Mouse (Mus musculus): ENCODE results near the gene Hecw2.

Hecw2 gene

DNA sequence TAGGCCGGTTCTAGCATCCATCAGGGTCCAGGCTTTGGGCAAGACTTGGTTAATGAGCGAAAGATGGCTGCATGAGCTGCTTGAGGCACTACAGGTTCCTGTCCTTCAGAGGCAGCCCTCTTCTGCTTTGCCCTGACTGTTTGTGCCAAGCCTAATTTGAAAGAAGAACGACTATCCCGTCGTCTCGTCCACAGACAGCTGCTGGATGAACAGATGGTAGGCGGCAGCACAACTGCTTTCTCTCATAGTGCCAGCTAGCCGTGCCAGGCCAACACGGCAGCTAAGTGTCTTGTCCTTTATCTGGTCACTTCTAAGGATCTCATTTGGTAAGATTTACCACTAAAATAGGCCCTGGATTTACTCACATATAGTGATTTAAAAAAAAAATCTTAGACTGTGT, 365.9 kb downstream of the Hecw2 start:
- no peak for DNase-seq (ENCODE audit: low spot score)

DNA sequence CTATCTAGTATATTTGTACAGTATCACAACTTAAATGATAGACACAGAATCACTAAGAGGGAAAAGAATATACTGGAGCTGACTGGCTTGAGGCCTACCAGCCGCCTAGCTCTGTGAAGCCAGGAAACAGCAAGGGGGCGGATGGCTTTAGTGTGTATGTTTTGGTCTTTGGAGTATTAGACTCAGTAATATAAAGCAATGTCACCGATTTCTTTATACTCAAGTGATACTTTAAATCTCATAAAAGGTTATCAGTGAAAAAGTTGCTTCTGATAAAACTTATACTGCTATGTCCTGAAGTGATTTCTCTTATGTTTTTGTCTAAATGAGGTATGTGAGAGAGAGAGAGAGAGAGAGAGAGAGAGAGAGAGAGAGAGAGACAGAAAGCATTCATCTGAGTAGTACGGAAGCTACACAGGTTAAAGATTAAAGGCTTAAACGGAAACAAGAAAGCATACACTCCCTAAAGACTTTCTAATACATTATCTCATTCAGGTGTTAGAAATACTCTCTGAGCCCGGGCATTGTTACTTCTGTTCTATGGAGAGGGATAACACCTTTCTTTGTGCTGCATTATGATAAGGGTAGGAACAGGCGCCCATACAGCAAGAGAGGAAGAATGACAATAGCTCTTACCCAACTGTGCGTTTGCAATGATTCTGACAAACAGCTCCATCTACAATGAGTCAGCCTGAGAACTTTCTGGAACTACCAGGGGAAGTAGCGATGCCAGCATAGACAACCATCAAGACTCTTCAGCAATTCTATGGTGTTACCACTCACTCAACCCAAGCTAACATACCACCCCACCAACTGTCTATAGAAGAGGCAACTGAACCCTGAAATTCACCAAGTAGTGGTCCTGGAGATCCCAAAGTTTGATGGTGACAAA, 370.3 kb downstream of the Hecw2 start:
- no peak for DNase-seq (ENCODE audit: low spot score)

DNA sequence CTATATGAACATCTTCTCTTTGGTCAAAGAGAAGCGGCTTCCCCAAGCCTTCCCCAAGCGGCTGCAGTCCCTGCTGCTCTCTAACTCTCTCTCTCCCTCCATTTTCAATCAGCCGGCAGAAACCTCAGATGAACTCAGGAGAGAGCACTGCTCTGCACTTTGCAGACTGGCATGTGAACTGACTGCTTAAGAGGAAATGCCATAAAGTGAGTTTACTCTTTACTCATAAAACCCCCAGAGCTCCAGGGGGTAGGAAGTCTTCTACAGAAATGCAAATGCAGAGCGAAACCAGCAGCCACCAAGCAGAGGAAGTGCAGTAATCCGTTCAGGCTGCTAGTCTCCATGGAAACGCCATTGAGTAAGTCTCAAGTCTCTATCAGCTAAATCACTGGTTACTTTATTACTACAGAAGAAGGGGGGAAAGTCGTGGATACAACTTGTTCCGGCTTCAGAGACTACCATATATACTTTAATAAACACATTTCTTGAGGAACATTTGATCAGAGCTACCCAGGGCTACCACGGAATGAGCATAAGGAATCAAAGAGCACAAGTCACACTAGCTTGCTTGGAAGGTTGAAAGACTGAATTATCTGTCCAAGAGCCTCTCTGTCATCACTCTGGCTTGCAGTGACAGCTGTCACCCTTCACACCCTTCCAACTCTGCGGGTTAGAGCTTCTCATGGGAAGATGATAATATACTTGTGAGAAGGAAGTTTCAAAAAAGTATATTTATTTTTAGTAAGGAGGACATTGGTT, 371.1 kb downstream of the Hecw2 start:
- no peak for DNase-seq (ENCODE audit: low spot score)

DNA sequence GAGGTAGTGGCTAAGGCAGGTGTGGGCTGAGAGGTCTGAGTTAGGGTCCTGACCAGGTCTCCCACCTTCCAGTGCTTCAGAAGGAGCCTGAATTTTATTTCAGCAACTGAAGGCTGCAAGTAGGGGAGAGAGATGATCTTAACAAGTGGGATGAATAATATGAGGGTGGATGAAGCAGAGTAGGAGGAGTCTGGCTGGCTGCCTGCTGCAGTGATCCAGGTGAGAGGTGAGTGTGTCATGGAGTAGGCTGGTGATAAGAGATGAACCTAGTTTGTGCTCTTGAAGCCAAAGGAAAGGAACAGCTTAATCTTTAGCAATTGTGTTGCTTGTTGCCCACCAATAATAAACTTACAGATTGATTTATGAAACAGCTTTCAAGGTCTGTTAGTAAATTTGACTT, 373.0 kb downstream of the Hecw2 start:
- DNase-seq (ENCODE audit: low spot score): no peak

DNA sequence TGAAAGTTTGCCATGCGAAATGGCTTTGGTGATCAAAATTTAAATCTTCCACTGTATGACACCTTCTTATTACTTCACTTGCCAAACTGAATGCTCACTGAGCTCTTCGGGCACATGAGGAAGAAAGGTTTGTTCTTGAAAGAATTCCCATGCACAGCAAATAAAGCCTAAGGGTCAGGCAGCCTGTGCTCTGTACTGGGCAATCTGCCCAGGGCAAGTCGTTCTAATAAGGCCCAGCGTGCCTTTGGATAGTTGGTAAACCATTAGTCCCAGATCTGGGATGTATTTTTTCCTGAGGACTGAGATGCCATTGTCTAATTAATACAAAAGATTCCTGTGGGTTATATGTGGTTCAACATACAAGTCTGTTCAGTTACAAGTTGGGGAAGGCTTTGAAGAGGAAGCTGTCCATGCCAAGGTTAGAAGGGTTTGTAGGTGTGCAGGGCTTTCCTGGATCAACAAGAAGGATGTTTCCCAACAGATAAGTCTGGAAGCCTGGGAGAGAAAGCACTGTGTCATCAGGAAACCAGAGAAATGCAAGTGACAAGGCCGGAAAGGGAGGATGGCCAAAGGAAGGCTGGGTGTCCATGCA, 374.8 kb downstream of the Hecw2 start:
- DNase-seq (ENCODE audit: low spot score): no peak

DNA sequence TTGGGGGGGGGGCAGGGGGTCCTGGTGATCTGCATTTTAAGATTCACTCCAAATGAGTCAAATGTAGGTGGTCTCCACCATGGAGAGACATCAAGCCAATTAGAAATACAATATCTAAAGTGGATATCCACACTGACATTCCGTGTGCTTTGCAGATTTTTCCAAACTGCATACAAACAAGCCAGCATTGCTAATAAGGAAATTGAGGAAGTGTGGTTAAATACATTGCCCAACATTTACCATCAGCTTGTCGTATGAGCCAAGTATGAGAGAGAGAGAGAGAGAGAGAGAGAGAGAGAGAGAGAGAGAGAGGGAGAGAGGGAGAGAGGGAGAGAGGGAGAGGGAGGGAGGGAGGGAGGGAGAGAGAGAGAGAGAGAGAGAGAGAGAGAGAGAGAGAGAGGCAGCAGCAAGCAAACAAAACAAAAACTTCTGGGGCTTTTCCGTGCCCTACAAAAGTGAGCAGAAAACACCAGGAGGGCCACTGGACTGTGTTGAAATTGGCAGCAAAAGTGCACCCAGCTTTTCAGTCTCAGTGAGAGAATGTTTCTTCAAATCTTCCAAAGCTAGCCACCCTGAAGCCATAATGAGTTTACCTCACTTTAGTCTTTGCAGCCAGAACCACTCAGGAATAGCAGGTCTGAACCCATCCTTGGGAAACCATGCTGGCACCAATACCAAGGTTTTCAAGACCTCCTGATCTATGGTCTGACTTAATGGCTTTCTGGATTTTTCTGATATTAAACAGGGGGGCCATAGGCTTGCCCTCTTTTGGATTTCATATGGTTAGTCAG, 376.7 kb downstream of the Hecw2 start:
- no peak for DNase-seq (ENCODE audit: low spot score)

DNA sequence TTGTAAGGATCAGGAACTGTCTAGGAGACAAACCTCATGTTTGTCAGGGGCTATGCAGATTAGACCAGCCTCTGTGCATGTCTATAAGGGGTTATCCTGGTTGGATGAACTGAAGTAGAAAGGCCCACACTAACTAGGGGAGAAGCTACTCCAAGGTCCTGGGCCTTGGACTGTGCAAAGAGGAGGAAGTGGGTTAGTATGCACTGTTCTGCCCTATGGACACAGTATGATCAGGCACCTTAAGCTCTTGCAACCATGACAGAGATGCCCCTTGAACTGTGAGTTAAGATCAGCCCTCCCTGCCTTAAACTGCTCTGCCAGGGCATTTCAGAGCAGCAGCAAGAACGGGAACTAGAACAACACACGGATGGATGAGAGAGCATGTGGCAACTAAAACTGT, 378.6 kb downstream of the Hecw2 start:
- no peak for DNase-seq (ENCODE audit: low spot score)

DNA sequence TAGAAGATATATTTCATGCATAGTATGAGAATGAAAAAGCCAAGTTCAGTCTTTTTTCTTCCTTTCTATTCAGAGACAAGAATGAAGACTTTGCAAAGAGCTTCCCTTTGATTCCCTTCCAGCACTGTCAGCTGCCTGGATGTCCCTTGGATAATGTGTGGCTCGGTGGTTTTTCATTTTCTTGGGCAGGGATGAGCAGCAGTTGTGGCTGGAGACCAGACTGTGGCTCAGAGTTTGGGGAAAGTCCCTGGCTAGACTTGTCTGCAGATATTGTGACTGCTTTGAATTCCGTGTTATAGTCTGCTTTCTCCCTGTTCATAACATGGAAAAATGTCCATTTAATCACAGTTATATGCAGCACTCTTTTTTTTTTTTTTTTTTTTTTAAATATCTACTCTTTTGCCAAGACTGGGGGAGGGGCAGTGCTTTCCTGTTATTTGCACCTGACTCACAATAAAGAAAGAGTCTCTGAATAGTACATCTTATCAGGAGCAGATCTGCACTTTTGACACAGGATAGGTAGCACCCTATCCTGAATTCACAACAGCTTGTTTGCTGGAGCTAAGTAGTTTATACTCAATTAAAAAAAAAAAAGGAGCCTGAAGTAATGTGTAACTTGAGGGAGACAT, 380.8 kb downstream of the Hecw2 start:
- no peak for DNase-seq (ENCODE audit: low spot score)

DNA sequence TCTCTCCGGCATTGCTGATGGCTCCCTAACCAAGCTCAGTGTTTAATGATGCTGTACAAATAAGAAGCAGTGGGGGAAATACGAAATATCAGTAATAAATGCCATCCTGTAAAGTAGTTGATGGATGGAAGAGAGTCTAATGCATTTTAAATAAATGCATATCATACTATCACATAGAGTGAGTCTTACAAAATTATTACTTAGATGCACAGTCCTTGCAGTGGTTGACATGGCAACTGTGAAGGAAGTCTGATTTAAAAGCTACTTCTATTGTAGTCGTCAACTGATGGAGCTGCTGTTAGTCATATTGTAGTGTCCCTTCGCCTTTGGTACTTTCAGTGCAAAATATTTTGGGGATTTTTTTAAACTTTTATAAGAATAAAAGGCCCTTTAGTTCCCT, 383.0 kb downstream of the Hecw2 start:
- DNase-seq (ENCODE audit: low spot score): no peak

DNA sequence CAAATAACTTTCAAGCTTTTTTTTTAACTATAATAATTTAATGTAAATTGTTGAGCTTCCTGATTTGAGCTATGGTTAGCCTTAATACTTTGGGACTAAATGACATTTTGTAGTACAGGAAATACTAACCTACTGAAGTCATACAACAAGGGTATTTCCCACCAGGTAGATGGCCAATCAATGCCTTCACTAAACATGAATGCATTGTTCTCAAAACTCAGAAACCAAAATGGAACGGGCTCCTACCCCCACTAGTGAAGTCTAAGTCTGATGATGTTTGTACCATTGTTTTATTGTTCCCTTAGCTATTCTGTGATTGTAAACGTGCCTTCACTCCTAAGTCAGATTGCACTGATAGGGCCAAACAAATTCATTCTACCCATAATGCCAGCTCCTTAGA, 386.7 kb downstream of the Hecw2 start:
- no peak for DNase-seq (ENCODE audit: low spot score)

DNA sequence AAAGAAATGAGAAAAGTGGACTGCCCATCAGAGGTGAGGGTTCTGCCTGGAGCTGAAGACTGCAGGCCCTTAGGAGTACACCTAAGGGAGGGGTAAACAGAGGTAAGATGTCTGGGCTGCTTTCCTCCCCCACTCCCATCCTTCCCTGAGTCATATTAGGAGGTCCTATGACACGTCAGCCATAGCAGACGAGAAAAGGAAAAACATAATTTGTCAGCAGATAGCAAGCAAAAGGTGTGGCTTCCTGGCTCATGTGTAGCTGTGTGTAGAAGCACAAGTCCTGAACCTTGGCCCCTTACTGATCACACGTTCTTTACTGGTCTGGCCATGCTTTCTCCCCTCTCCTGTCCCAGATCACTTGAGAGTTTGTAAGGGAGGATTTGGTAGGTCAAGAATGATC, 397.2 kb downstream of the Hecw2 start:
- no peak for DNase-seq (ENCODE audit: low spot score)

DNA sequence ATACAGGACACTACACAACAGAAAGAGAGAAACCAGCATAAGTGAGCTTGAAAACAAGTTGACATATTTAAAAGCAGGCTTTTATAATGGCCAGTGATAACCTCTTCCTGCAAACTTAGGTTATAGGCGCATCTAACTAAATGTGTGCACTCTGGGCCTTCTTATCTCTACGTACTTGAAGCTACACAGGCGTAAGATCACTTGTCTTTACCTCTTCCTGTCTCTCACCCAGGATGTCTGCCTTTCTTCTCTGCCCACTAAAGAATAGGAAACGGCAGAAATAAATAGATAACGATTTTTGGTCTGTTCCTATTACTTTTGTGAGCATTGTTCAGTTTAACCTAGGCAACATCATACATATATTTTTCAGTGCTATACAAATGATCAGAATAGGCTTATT, 397.9 kb downstream of the Hecw2 start:
- DNase-seq (ENCODE audit: low spot score): no peak

DNA sequence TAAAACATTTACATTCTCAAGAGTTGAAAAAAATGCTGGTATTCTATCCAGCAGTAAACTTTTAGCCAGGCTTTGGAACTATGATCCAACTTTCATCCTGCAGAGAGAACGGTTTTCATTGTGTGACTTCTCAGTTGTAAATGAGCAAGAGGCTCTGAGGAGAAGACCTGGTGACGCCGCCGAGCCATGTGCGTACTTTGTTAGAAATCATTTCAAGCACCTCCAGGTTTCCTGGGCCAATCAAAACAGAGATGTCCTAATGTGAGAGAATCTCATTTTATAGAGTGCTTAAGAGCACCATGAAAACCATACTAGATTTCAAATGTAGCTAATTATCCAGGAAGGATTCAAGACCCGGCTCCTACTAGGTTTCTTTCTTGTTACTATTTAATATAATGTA, 398.7 kb downstream of the Hecw2 start:
- DNase-seq (ENCODE audit: low spot score): no peak

DNA sequence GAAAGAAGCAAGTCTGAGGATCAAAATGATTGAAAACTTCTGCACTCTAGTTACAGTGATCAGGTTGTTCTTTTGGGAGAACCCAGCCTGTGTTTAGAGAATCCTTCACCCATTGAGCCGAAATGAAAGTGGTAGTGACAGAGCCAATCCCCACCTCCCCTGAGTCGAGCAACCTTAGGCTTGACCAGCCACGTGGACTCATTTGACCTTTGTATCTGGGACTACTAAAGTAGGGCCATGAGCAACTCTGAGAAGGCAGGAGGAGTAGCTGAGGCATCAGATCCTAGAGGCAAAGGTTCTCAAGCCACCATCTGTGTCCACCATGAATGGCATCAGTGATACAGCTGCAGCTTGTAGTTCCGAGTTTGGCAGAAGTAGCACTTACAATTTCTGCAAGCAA, 399.4 kb downstream of the Hecw2 start:
- DNase-seq (ENCODE audit: low spot score): no peak

DNA sequence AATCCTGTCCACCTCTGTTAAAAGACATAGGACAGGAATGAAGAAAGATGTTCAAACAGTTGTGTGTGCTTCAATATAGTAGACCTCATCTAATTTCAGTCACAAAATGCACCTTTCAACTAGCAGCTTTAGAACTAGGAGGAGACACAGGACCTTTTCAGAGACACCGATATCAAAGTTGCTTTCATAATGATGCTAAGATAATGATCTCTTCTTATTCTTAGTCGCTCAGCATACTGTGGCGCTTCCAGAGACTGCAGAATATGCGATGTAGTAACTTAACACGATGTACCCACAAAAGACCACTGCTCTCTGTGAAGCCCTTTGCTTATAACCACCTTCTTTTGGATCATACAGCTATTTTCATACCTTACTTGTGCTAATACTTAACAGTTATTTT, 399.9 kb downstream of the Hecw2 start:
- DNase-seq (ENCODE audit: low spot score): no peak

DNA sequence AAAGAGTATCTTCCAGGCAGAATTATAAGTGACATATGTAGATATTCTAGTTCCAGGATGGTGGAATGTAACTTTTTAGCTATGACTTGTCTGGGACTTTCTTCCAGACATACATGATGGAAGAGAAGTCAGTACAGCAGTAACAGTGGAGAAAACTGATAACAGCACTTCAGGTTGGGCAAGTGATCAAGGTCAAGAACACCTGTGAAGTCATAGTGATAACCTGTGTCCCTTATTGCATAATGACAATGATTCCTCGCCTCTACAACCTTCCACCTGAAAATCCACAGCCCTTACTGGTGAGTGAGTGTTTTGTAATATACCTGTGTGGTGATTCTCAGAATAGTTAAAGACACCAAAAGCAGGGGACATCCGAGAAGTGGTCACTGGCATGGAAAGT, 400.7 kb downstream of the Hecw2 start:
- DNase-seq (ENCODE audit: low spot score): no peak

DNA sequence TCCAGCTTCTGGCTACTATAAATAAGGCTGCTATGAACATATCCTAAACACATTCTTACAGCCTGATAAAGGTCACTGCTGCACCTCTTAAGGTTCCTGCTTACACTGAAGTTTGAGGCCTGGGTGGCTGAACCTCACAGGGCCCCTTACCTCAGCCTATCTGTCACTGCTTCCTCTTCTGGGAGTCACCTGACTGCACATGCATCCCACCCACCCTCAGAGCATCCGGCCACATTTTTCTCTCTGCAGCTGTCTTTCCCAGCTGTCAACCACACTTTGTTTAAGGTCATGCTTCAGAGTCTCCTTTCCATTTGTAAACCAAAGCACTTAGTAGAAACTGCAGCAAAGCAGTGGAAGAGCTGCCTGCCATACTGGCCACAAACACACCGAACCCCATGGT, 403.6 kb downstream of the Hecw2 start:
- no peak for DNase-seq (ENCODE audit: low spot score)

DNA sequence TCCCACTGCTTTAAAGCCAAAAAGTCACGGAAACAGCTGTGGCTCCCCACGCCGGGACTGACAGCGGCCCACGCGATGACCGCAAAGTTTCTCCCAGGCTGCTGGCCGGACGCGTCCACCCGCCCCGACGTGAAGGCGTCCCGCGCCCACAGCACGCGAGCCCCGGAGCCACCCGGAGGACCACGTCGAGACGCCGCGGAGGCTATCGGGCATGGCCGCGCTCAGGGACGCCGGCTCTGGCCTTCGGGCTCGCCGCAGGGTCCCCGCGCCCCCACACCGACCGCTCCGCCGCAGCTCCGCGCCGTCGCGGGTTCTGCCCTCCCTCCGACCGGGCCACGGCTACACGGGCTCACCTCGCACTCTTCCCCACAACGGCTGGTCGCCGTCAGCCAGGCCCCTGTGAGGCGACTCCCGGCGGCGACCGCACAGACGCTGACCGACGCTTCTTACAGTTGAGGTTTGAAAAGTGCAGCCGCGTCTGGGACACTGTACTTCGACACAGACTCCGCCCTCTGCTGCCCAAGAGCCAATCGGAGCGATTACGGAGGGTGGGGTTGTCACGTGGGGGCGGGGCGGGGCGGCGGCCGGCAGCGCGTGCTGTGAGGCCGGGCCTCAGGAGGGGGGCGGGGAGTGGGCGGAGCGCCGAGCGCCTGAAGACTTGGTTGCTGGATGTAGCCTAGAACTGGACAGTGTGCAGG, 410.1 kb downstream of the Hecw2 start, which contains the start of gene Stk17b:
TSS of gene Stk17b (minus strand) at position 504 of the 698 bp plus-strand sequence.
- DNase-seq (ENCODE audit: low spot score): peak; percentile 98

DNA sequence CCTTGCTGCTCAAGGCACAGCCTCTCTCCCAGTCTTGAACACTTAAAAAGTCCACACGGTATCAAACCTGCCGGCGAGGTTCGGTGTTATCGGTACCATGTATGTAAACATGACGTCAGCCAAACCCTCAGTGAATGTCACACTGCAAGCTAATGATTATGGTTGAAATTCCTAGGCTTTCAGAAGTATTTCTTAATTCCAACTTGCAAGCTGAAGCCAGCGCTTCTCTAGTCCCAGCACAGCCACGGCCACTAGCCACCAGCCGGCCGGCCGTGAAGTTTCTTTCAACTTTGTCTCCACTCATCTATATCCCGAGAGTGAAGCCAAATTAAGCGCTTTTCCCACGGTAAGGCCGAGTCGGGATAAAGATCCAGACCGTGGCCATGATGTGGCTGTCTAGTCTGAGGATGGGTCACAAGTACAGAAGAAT, 410.7 kb downstream of the Hecw2 start:
- DNase-seq (ENCODE audit: low spot score): no peak

DNA sequence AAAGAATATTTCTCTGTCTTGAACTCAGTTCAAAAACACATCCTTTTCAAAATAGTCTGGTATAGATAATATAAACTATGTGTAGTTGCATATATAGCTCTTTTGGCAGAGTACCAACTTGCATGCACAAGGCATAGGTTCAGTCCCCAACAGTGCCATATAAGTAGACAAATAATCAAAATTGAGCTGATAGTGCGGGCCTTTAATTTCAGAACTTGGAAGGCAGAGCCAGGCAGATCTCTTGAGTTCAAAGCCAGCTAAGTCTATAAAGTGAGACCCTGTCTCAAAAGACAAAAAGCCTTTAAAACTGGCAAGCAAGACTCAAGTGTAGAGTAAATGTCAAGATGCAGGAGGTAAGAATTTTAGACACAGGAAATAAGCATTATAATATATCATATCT, 412.0 kb downstream of the Hecw2 start:
- DNase-seq (ENCODE audit: low spot score): no peak

DNA sequence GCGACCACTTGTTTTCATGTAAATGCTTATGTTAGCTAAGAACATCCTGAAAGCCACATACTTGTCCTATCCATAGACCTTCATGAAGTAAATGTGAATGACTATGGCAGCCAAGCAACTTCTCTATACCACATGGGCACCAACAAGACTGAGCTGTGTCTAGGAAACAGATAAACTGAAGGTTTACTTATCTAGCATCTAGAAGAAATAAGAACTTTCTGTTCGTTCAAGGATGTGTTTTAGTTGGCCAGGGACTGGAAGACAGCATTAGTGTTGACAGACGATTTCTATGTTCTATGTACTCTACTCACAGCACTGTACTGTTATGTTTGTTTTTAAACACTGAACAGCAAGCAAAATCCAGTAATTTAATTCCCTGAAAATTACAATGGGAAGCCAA, 412.9 kb downstream of the Hecw2 start:
- DNase-seq (ENCODE audit: low spot score): no peak
